Mouse (Mus musculus): Measurements from ENCODE around the gene Ogdhl. TPM values are rescaled to one million over a fixed set of nuclear protein-coding genes. Genes with fewer than 3 reads are reported as not detected.

Ogdhl gene
- total RNA-seq, 2 experiments from 2014 or later, result 0.51 to 0.87 TPM

DNA sequence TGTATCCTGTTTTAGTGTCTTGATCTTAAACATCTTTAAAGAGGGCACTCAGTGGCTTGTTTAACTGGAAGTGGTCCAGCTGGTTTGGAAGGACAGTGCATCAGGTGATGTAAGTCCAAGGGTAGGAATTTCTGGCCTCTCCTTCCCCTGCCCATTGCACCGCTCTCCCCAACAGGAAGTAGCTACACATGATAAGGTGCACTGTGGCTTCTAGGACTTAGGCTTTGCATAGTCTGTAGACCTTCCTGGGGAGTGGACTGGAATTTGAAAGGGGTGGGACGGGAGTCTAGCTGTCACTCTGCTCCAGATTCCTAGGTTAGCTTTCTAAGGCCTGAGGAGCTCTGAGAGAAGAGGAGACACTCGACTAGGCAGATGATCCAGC is 58.3 kb downstream of the Ogdhl start:
- no peak for DNase-seq

GRCm38 (mm10) chr14:32381066-32381465 is 59.2 kb downstream of the Ogdhl start:
- no peak for DNase-seq

DNA sequence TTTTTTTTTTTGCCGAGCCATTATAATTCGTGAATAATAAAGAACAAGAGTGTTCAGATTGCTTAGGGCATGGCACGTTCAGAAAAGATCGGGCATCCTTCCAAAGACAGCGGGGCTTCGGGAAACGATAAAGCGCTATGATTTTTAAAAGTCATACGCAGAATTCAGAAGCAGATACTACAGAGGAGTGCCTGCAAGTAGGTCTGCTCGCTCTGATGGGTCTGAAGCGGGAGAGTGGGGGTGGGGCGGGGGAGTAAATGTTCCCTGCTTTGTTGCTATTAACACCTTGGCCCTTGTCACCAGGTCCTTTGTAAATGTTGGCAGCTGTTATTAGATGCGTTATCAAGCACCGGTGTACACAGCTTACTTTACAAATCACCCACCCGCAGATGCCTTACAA is 59.8 kb downstream of the Ogdhl start:
- DNase-seq, result no peak

DNA sequence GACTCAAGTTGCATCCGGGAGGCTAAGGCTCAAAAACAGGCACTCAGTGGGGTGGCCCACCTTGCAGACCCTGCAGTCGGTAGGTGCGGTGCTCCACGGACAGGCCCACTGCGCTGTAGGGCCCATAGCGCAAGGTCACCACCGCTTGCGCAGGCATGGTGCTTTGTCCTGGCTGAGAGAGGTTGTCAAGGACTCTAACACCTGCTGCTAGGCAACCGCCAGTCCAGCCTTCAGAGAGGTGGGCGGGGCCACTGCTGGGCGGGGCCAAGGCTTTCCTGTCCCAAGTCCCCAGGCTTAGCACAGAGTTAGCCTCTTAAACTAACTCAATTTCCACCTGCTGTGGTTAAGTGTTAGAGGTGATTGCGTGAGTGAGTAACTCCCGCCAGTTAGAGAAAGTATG is 66.4 kb downstream of the Ogdhl start, which contains the start of gene 1700024G13Rik:
Gene 1700024G13Rik, minus strand, starts transcription at position 196 of the 400 bp plus-strand sequence.
- no peak for DNase-seq

Other genes starting within 250 kb of the Ogdhl start
- 10 to 100 TPM; 21.9 to 22.9 TPM for gene Oxnad1, start 236.6 kb upstream of the Ogdhl start, total RNA-seq (2021)
- gene Dph3, start 236.3 kb upstream of the Ogdhl start, total RNA-seq (2021), result 100 to 1,000 TPM; 107 to 108 TPM
- not detected for gene Msmb, start 180.0 kb upstream of the Ogdhl start, total RNA-seq (2021)
- 10 to 100 TPM; 59.2 to 65.4 TPM for gene Ncoa4, start 162.2 kb upstream of the Ogdhl start, total RNA-seq (2021)
- gene Timm23, start 120.1 kb upstream of the Ogdhl start, total RNA-seq (2021), result 100 to 1,000 TPM; 173 to 190 TPM
- gene Parg, start 120.1 kb upstream of the Ogdhl start, total RNA-seq (2021), result 10 to 100 TPM; 16.6 to 20.8 TPM
- gene 1700024G13Rik, start 66.4 kb downstream of the Ogdhl start, total RNA-seq (2021), result not detected
- gene Slc18a3, start 142.8 kb downstream of the Ogdhl start, total RNA-seq (2021), result not detected
- not detected for gene Chat, start 144.0 kb downstream of the Ogdhl start, total RNA-seq (2021)
- gene Ercc6, start 191.5 kb downstream of the Ogdhl start, total RNA-seq (2021), result 1 to 10 TPM; 3.8 to 4.0 TPM